Mouse (Mus musculus) forebrain, embryonic 12.5 days (tissue): ENCODE data around the gene Gm17509. TPM values are rescaled to one million over a fixed set of nuclear protein-coding genes. Genes with fewer than 3 reads are reported as not detected.

ENCODE experiments used
- ATAC-seq: fragments of 200-750 bp; cut with Nextera tagmentation; 2 replicates; pipeline ENCODE4 v1.8.0; 2017; ENCODE audit warnings: moderate TSS enrichment; ENCODE audit not compliant: low FRiP score
- H3K27ac ChIP-seq: fragments of 300-500 bp; sonication (generic); 2 replicates; pipeline ENCODE4 v1.5.1; 2016; ENCODE audit warnings: mild to moderate bottlenecking
- H3K27me3 ChIP-seq: fragments of 300-500 bp; sonication (generic); 2 replicates; pipeline ENCODE4 v1.6.1; 2016; ENCODE audit warnings: mild to moderate bottlenecking
- H3K36me3 ChIP-seq: fragments of 300-500 bp; sonication (generic); replicated peaks from 2 replicates; pipeline ENCODE4 v1.6.1; 2016; ENCODE audit warnings: mild to moderate bottlenecking
- H3K4me1 ChIP-seq: fragments of 300-500 bp; sonication (generic); 2 replicates; pipeline ENCODE4 v1.6.1; 2016
- H3K4me2 ChIP-seq: fragments of 300-500 bp; sonication (generic); 2 replicates; pipeline ENCODE4 v1.6.1; 2016; ENCODE audit warnings: mild to moderate bottlenecking, moderate library complexity
- H3K4me3 ChIP-seq: fragments of 300-500 bp; sonication (generic); replicated peaks from 2 replicates; pipeline ENCODE4 v1.5.1; 2016; ENCODE audit warnings: mild to moderate bottlenecking
- H3K9ac ChIP-seq: fragments of 300-500 bp; sonication (generic); 2 replicates; pipeline ENCODE4 v1.6.1; 2016; ENCODE audit warnings: mild to moderate bottlenecking
- H3K9me3 ChIP-seq: fragments of 300-500 bp; sonication (generic); 2 replicates; pipeline ENCODE4 v1.6.1; 2016
- WGBS: fragments of 180-500 bp; shearing (Covaris S2); methylation state at CpG from one replicate; pipeline ENCODE4 v1.1.7; 2016; 5-methylcytosine and 5-hydroxymethylcytosine counted together
- polyA plus RNA-seq: library from polyadenylated mRNA; unstranded; fragments of >200 nt; fragmentation: Nextera tagmentation; extraction: Ambion mirVana; gene quantifications from 2 replicates; pipeline ENCODE4 v1.2.1, GENCODE M21; 2016

The Gm17509 gene
- polyA plus RNA-seq, 1 experiment from 2014 or later: 1.5 TPM

GRCm38 (mm10) chr13:117224901-117225300 is 4.0 kb upstream of the Gm17509 start:
- H3K4me3 ChIP-seq: no peak overlapping the region
- ATAC-seq: no peak
- WGBS: 79% methylated on average over 2 of the region's 2 CpGs

GRCm38 (mm10) chr13:117223125-117223524 is 2.2 kb upstream of the Gm17509 start:
- Histone ChIP-seq H3K27me3 (no peaks in the 10 kb centered on the region), H3K9ac (no peak overlapping the region), H3K4me3 (no peak overlapping the region), H3K36me3 (no peaks in the 10 kb centered on the region), H3K4me1 (peaks cover 16% of the 10 kb centered on the region; the same call in 1 of the 2 replicates), H3K27ac (no peak overlapping the region), H3K4me2 (no peak overlapping the region), H3K9me3 (no peaks in the 10 kb centered on the region)
- ATAC-seq: no peak
- 56% methylated on average over 5 of the region's 5 CpGs for WGBS

More at GRCm38 (mm10) chr13:117224901-117225300, 4.0 kb upstream of the Gm17509 start:
- Histone ChIP-seq H3K27me3 (no peaks in the 10 kb centered on the region), H3K27ac (no peak overlapping the region), H3K4me2 (no peak overlapping the region), H3K4me1 (peaks cover 14% of the 10 kb centered on the region; the same call in 1 of the 2 replicates), H3K9me3 (no peaks in the 10 kb centered on the region), H3K9ac (no peak overlapping the region), H3K36me3 (no peaks in the 10 kb centered on the region)

GRCm38 (mm10) chr13:117219871-117220500 is 889 bp downstream of the Gm17509 start:
- peak overlapping the region; percentile 72 for H3K4me3 ChIP-seq
- H3K27ac ChIP-seq: peak overlapping the region; percentile 80
- H3K9me3 ChIP-seq: no peaks in the 10 kb centered on the region
- WGBS: 1% methylated on average over 16 of the region's 16 CpGs
- no peaks in the 10 kb centered on the region for H3K27me3 ChIP-seq
- no peaks in the 10 kb centered on the region for H3K36me3 ChIP-seq
- ATAC-seq: peak; percentile 30
- H3K4me1 ChIP-seq: peaks cover 29% of the 10 kb centered on the region
- peak overlapping the region; percentile 86 for H3K9ac ChIP-seq
- H3K4me2 ChIP-seq: peak overlapping the region; percentile 72

GRCm38 (mm10) chr13:117218092-117218491 is 2.8 kb downstream of the Gm17509 start:
- Histone ChIP-seq H3K4me2 (no peak overlapping the region), H3K9me3 (no peaks in the 10 kb centered on the region), H3K4me3 (no peak overlapping the region), H3K27me3 (no peaks in the 10 kb centered on the region), H3K4me1 (peaks cover 29% of the 10 kb centered on the region), H3K27ac (no peak overlapping the region), H3K36me3 (no peaks in the 10 kb centered on the region), H3K9ac (no peak overlapping the region)
- ATAC-seq: no peak
- 81% methylated on average over 2 of the region's 2 CpGs for WGBS

GRCm38 (mm10) chr13:117217621-117218020 is 3.3 kb downstream of the Gm17509 start:
- Histone ChIP-seq H3K27me3 (no peaks in the 10 kb centered on the region), H3K4me2 (no peak overlapping the region), H3K36me3 (no peaks in the 10 kb centered on the region), H3K4me3 (no peak overlapping the region), H3K9ac (no peak overlapping the region), H3K4me1 (peaks cover 29% of the 10 kb centered on the region), H3K27ac (no peak overlapping the region), H3K9me3 (no peaks in the 10 kb centered on the region)
- WGBS: 59% methylated on average over 11 of the region's 11 CpGs
- no peak for ATAC-seq

- no peaks in the 10 kb centered on the region for H3K27me3 ChIP-seq
- no peak overlapping the region for H3K4me2 ChIP-seq
- no peak overlapping the region for H3K4me3 ChIP-seq
- H3K9ac ChIP-seq: no peak overlapping the region
- H3K36me3 ChIP-seq: no peaks in the 10 kb centered on the region
- 12% methylated on average over 9 of the region's 9 CpGs for WGBS
- H3K27ac ChIP-seq: no peak overlapping the region
- no peaks in the 10 kb centered on the region for H3K9me3 ChIP-seq
- no peak for ATAC-seq
- peaks cover 22% of the 10 kb centered on the region for H3K4me1 ChIP-seq
Measured at GRCm38 (mm10) chr13:117216752-117217363, 4.0 kb downstream of the Gm17509 start.

- 10% methylated on average over 10 of the region's 10 CpGs for WGBS
Measured at GRCm38 (mm10) chr13:117216126-117216525, 4.7 kb downstream of the Gm17509 start.

GRCm38 (mm10) chr13:117215481-117215880 is 5.4 kb downstream of the Gm17509 start:
- Histone ChIP-seq H3K4me2 (no peak overlapping the region), H3K27ac (no peak overlapping the region), H3K4me3 (no peak overlapping the region), H3K36me3 (no peaks in the 10 kb centered on the region), H3K27me3 (no peaks in the 10 kb centered on the region), H3K4me1 (peaks cover 20% of the 10 kb centered on the region), H3K9ac (no peak overlapping the region), H3K9me3 (no peaks in the 10 kb centered on the region)
- 3% methylated on average over 10 of the region's 10 CpGs for WGBS
- no peak for ATAC-seq

More at GRCm38 (mm10) chr13:117216126-117216525, 4.7 kb downstream of the Gm17509 start:
- no peak overlapping the region for H3K4me3 ChIP-seq
- H3K9ac ChIP-seq: no peak overlapping the region
- ATAC-seq: no peak
- no peak overlapping the region for H3K27ac ChIP-seq
- no peaks in the 10 kb centered on the region for H3K36me3 ChIP-seq
- no peaks in the 10 kb centered on the region for H3K27me3 ChIP-seq
- peaks cover 20% of the 10 kb centered on the region for H3K4me1 ChIP-seq
- no peaks in the 10 kb centered on the region for H3K9me3 ChIP-seq
- H3K4me2 ChIP-seq: no peak overlapping the region

- Histone ChIP-seq H3K27ac (no peak overlapping the region), H3K4me1 (peaks cover 9% of the 10 kb centered on the region), H3K4me3 (no peak overlapping the region), H3K9me3 (no peaks in the 10 kb centered on the region), H3K4me2 (no peak overlapping the region), H3K27me3 (no peaks in the 10 kb centered on the region), H3K9ac (no peak overlapping the region), H3K36me3 (no peaks in the 10 kb centered on the region)
- 78% methylated on average over 11 of the region's 11 CpGs for WGBS
- no peak for ATAC-seq
Measured at GRCm38 (mm10) chr13:117211386-117211875, 9.4 kb downstream of the Gm17509 start.

GRCm38 (mm10) chr13:117208236-117208635 is 12.6 kb downstream of the Gm17509 start, which contains the start of gene Emb:
Gene Emb, plus strand, starts transcription at chr13:117208536.
- H3K27ac ChIP-seq: no peak within 1 kb of the TSS
- H3K27me3 ChIP-seq: no peaks in the 10 kb centered on the region
- no peak for ATAC-seq
- H3K36me3 ChIP-seq: no peaks in the 10 kb centered on the region
- no peaks in the 10 kb centered on the region for H3K9me3 ChIP-seq
- H3K4me1 ChIP-seq: no peaks in the 10 kb centered on the region
- no peak within 1 kb of the TSS for H3K4me2 ChIP-seq
- 87% methylated on average over 6 of the region's 6 CpGs for WGBS
- no peak within 1 kb of the TSS for H3K4me3 ChIP-seq
- H3K9ac ChIP-seq: no peak within 1 kb of the TSS

GRCm38 (mm10) chr13:117206066-117206465 is 14.8 kb downstream of the Gm17509 start:
- no peak for ATAC-seq
- Histone ChIP-seq H3K9me3 (no peaks in the 10 kb centered on the region), H3K36me3 (no peaks in the 10 kb centered on the region), H3K27me3 (no peaks in the 10 kb centered on the region), H3K4me2 (no peak overlapping the region), H3K4me3 (no peak overlapping the region), H3K9ac (no peak overlapping the region), H3K4me1 (no peaks in the 10 kb centered on the region), H3K27ac (no peak overlapping the region)
- WGBS: 97% methylated on average over 8 of the region's 8 CpGs

GRCm38 (mm10) chr13:117204685-117205084 is 16.2 kb downstream of the Gm17509 start:
- Histone ChIP-seq H3K27ac (no peak overlapping the region), H3K4me2 (no peak overlapping the region), H3K9ac (no peak overlapping the region), H3K4me3 (no peak overlapping the region), H3K4me1 (no peaks in the 10 kb centered on the region), H3K36me3 (no peaks in the 10 kb centered on the region), H3K9me3 (no peaks in the 10 kb centered on the region), H3K27me3 (no peaks in the 10 kb centered on the region)
- 94% methylated on average over 7 of the region's 7 CpGs for WGBS
- ATAC-seq: no peak
